In the genomic region with DNA sequence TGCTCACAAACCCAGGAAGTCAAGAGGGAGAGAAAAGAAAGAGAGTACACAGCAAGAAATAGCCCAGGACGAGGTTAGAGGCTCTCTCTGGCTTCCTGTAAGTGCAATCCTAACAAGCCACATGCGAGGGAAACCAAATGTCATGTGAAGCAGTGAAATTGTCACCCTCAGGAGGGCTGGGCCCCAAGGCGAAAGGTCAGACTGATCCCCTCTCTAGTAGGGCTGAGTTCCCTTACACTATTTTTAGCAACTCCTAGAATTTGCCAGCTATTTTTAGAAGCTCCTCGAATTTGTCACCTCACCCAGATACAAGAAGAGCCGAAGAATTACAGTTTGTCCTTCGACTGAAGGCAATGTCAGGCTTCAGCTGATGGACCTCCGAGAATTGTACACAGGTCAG, we compare ENCODE assay signal across 23 mouse cellular contexts.
DNase-seq lines count a peak whose midpoint lies in the region; ATAC-seq lines count a peak whose summit lies in the region.
"Had no signal": no experiment of that assay in that cellular context is flagged by ENCODE, and none has a peak within 500 bp of the region (broad histone marks: within the 10 kb centered on the region; RNA-seq: fewer than 3 reads in every experiment).

No protein-coding gene starts in this region.

- H3K4me1 ChIP-seq in heart, embryonic 10.5 days = peaks cover 26% of the 10 kb centered on the region
- no peaks in the 10 kb centered on the region for H3K4me1 ChIP-seq in midbrain, embryonic 10.5 days
- H3K4me1 ChIP-seq: midbrain, embryonic 12.5 days; neural tube, embryonic 13.5 days had no signal

- peak overlapping the region; percentile 83 for H3K27ac ChIP-seq in heart, embryonic 10.5 days
- no peak overlapping the region for H3K27ac ChIP-seq in midbrain, embryonic 10.5 days (replicated peaks)
- H3K27ac ChIP-seq: embryonic facial prominence, embryonic 13.5 days; forebrain, embryonic 15.5 days; kidney, postnatal 0 days; layer of hippocampus, adult 2 months; midbrain, embryonic 12.5 days; neural tube, embryonic 13.5 days had no signal

- DNase-seq in heart, adult 11 months = peak; percentile 92
- no peak for DNase-seq in heart, postnatal 25 days (ENCODE audit: low spot score)
- no peak for DNase-seq in heart, embryonic 10.5 days (ENCODE audit: low spot score)
- peak; percentile 28 to 33 for DNase-seq in heart, postnatal 10 days
- DNase-seq in midbrain, embryonic 10.5 days (ENCODE audit: low spot score) = no peak
- no peak for DNase-seq in left cerebral cortex, adult 11 months (ENCODE audit: low spot score)
- no peak for DNase-seq in kidney, postnatal 14 days
- DNase-seq: adrenal gland, postnatal 10 days; cerebellum, adult 11 months; cerebellum, postnatal 10 days; left cerebral cortex, postnatal 4 days; liver; liver, postnatal 0 days; lung, postnatal 4 days; thymus, postnatal 14 days had no signal

- intact Hi-C loops in heart, postnatal 25 days (cut with DNase I) = no loop called here
- intact Hi-C loops in heart, postnatal 10 days (cut with DNase I) = no loop called here

- ATAC-seq in CD4-positive, CD25-positive, alpha-beta regulatory T cell, adult 4 months = peak; percentile 48
- ATAC-seq: forebrain, embryonic 15.5 days; hindbrain, embryonic 16.5 days; liver, postnatal 0 days had no signal

- H3K27me3 ChIP-seq in heart, embryonic 10.5 days (ENCODE audit: insufficient read depth, poor library complexity, severe bottlenecking) = no peaks in the 10 kb centered on the region
- H3K27me3 ChIP-seq in midbrain, embryonic 10.5 days (ENCODE audit: low read depth, poor library complexity, severe bottlenecking) = no peaks in the 10 kb centered on the region
- H3K27me3 ChIP-seq: embryonic facial prominence, embryonic 13.5 days; forebrain, embryonic 15.5 days; midbrain, embryonic 12.5 days had no signal

- H3K4me3 ChIP-seq in heart, embryonic 10.5 days = no peak overlapping the region
- H3K4me3 ChIP-seq in midbrain, embryonic 10.5 days = no peak overlapping the region
- H3K4me3 ChIP-seq: embryonic facial prominence, embryonic 13.5 days; forebrain, embryonic 15.5 days; layer of hippocampus, adult 2 months; midbrain, embryonic 12.5 days; neural tube, embryonic 13.5 days had no signal

- no peaks in the 10 kb centered on the region for H3K36me3 ChIP-seq in heart, embryonic 10.5 days
- H3K36me3 ChIP-seq in midbrain, embryonic 10.5 days = no peaks in the 10 kb centered on the region
- H3K36me3 ChIP-seq: embryonic facial prominence, embryonic 13.5 days; forebrain, embryonic 15.5 days; midbrain, embryonic 12.5 days; neural tube, embryonic 13.5 days had no signal

- 34% methylated on average over 7 of the region's 7 CpGs for WGBS in heart, embryonic 10.5 days
- whole genome bisulfite sequencing in midbrain, embryonic 10.5 days = 81% methylated on average over 7 of the region's 7 CpGs

- no peaks in the 10 kb centered on the region for H3K9me3 ChIP-seq in heart, embryonic 10.5 days
- H3K9me3 ChIP-seq in midbrain, embryonic 10.5 days (replicated peaks) = no peaks in the 10 kb centered on the region
- H3K9me3 ChIP-seq: embryonic facial prominence, embryonic 13.5 days; forebrain, embryonic 15.5 days; midbrain, embryonic 12.5 days; neural tube, embryonic 13.5 days had no signal

Comparison
In these comparisons a context has a peak if more than half of its experiments do, and no peak if none do; other contexts are left out.
1. DNase-seq: peak in heart, adult 11 months (single experiment) and heart, postnatal 10 days (2 of 2); none in heart, postnatal 25 days (single experiment), heart, embryonic 10.5 days (single experiment), midbrain, embryonic 10.5 days (single experiment), left cerebral cortex, adult 11 months (single experiment) and kidney, postnatal 14 days (single experiment).